Comparison of ENCODE assay signal across 23 mouse cellular contexts in genomic region chr10:41697040-41697439, GRCm38 (mm10). TPM values are rescaled to one million over a fixed set of nuclear protein-coding genes. Genes with fewer than 3 reads are reported as not detected.
DNase-seq lines count a peak whose midpoint lies in the region; ATAC-seq and TF ChIP-seq lines count a peak whose summit lies in the region.
"Had no signal": no experiment of that assay in that cellular context is flagged by ENCODE, and none has a peak within 500 bp of the region (broad histone marks: within the 10 kb centered on the region; RNA-seq: fewer than 3 reads in every experiment).

No protein-coding gene starts in this region.

- no peaks in the 10 kb centered on the region for H3K9me3 ChIP-seq in embryonic facial prominence, embryonic 14.5 days (ENCODE audit: control insufficient read depth, low read length)
- H3K9me3 ChIP-seq in embryonic facial prominence, embryonic 10.5 days, result no peaks in the 10 kb centered on the region
- H3K9me3 ChIP-seq in lung, embryonic 14.5 days (ENCODE audit: low read depth, low read length), result no peaks in the 10 kb centered on the region
- H3K9me3 ChIP-seq: forebrain, embryonic 10.5 days; heart, embryonic 12.5 days; limb, embryonic 13.5 days; liver, embryonic 13.5 days; lung, embryonic 15.5 days; midbrain, embryonic 12.5 days had no signal

- no peaks in the 10 kb centered on the region for H3K36me3 ChIP-seq in embryonic facial prominence, embryonic 14.5 days (ENCODE audit: control insufficient read depth, insufficient read depth, low read length)
- no peaks in the 10 kb centered on the region for H3K36me3 ChIP-seq in embryonic facial prominence, embryonic 10.5 days (replicated peaks)
- H3K36me3 ChIP-seq in lung, embryonic 14.5 days (ENCODE audit: insufficient read depth), result no peaks in the 10 kb centered on the region
- H3K36me3 ChIP-seq in myocyte (ENCODE audit: control insufficient read depth, insufficient read depth), result no peaks in the 10 kb centered on the region
- H3K36me3 ChIP-seq: forebrain, embryonic 10.5 days; heart, embryonic 12.5 days; limb, embryonic 13.5 days; liver, embryonic 13.5 days; lung, embryonic 15.5 days; midbrain, embryonic 12.5 days had no signal

- no peak overlapping the region for H3ac ChIP-seq in myocyte (ENCODE audit: control insufficient read depth, insufficient read length)

- DNase-seq in embryonic facial prominence, embryonic 14.5 days (ENCODE audit: low spot score), result peak; percentile 78
- no peak for DNase-seq in embryonic facial prominence, embryonic 10.5 days (ENCODE audit: low spot score)
- peak; percentile 35 for DNase-seq in lung, embryonic 14.5 days
- no peak for DNase-seq in lung, postnatal 36 days
- peak; percentile 63 for DNase-seq in adipocyte (ENCODE audit: low spot score)
- no peak for DNase-seq in adrenal gland, adult 8-10 months
- DNase-seq: cerebellum, adult 8-10 months; cerebellum, postnatal 36 days; embryo, embryonic 11 days; heart, postnatal 10 days; kidney, postnatal 25 days; liver, embryonic 13.5 days; right cerebral cortex, postnatal 14 days had no signal

- TF ChIP-seq CTCF in lung, embryonic 14.5 days (IDR thresholded peaks at IDR 0.05; ENCODE audit: low read depth), result no peak

- no peak overlapping the region for H3K9ac ChIP-seq in embryonic facial prominence, embryonic 14.5 days (ENCODE audit: low read depth, low read length)
- H3K9ac ChIP-seq in lung, embryonic 14.5 days, result no peak overlapping the region
- H3K9ac ChIP-seq: heart, embryonic 12.5 days; limb, embryonic 13.5 days; liver, embryonic 13.5 days; lung, embryonic 15.5 days; midbrain, embryonic 12.5 days had no signal

- 49% methylated on average over 11 of the region's 11 CpGs for WGBS in embryonic facial prominence, embryonic 14.5 days
- WGBS in embryonic facial prominence, embryonic 10.5 days, result 84% methylated on average over 11 of the region's 11 CpGs
- WGBS in lung, embryonic 14.5 days, result 45% methylated on average over 11 of the region's 11 CpGs

- H3K4me1 ChIP-seq in embryonic facial prominence, embryonic 14.5 days (ENCODE audit: control insufficient read depth, insufficient read depth, low read length), result no peaks in the 10 kb centered on the region
- peaks cover 2% of the 10 kb centered on the region; the same call in 1 of the 2 replicates for H3K4me1 ChIP-seq in embryonic facial prominence, embryonic 10.5 days
- H3K4me1 ChIP-seq in lung, embryonic 14.5 days (ENCODE audit: insufficient read depth), result no peaks in the 10 kb centered on the region
- H3K4me1 ChIP-seq: heart, embryonic 12.5 days; limb, embryonic 13.5 days; liver, embryonic 13.5 days; lung, embryonic 15.5 days; midbrain, embryonic 12.5 days had no signal

- TF ChIP-seq POLR2A in myocyte (IDR thresholded peaks at IDR 0.05; ENCODE audit: insufficient read length, low read depth), result no peak

- no peak overlapping the region for H3K4me3 ChIP-seq in embryonic facial prominence, embryonic 14.5 days (ENCODE audit: low read depth, low read length)
- H3K4me3 ChIP-seq in embryonic facial prominence, embryonic 10.5 days, result no peak overlapping the region
- H3K4me3 ChIP-seq in lung, embryonic 14.5 days (ENCODE audit: low read depth, low read length), result no peak overlapping the region
- H3K4me3 ChIP-seq in myocyte, result no peak overlapping the region
- H3K4me3 ChIP-seq: forebrain, embryonic 10.5 days; heart, embryonic 12.5 days; layer of hippocampus, adult 2 months; limb, embryonic 13.5 days; liver, embryonic 13.5 days; lung, embryonic 15.5 days; midbrain, embryonic 12.5 days had no signal

- ATAC-seq in embryonic facial prominence, embryonic 14.5 days (ENCODE audit: low read depth), result peak; percentile 53; the same call in 1 of the 2 replicates
- ATAC-seq in lung, embryonic 14.5 days (ENCODE audit: insufficient read depth), result no peak
- ATAC-seq: CD4-positive, CD25-positive, alpha-beta regulatory T cell, adult 4 months; forebrain, embryonic 16.5 days; intestine, postnatal 0 days had no signal

- no peak overlapping the region for H3K4me2 ChIP-seq in embryonic facial prominence, embryonic 14.5 days (ENCODE audit: low read depth, low read length)
- no peak overlapping the region for H3K4me2 ChIP-seq in lung, embryonic 14.5 days
- H3K4me2 ChIP-seq in myocyte (ENCODE audit: low read depth), result no peak overlapping the region
- H3K4me2 ChIP-seq: heart, embryonic 12.5 days; limb, embryonic 13.5 days; liver, embryonic 13.5 days; lung, embryonic 15.5 days; midbrain, embryonic 12.5 days had no signal

- H3K79me2 ChIP-seq in myocyte (ENCODE audit: control insufficient read depth, insufficient read depth), result no peaks in the 10 kb centered on the region

- no peak overlapping the region for H3K27ac ChIP-seq in embryonic facial prominence, embryonic 14.5 days (replicated peaks; ENCODE audit: low read depth, low read length)
- no peak overlapping the region for H3K27ac ChIP-seq in embryonic facial prominence, embryonic 10.5 days (replicated peaks)
- no peak overlapping the region for H3K27ac ChIP-seq in lung, embryonic 14.5 days (ENCODE audit: low read depth)
- H3K27ac ChIP-seq: forebrain, embryonic 10.5 days; layer of hippocampus, adult 2 months; limb, embryonic 13.5 days; liver, embryonic 13.5 days; lung, embryonic 15.5 days; midbrain, embryonic 12.5 days had no signal

- H3K27me3 ChIP-seq in embryonic facial prominence, embryonic 14.5 days (replicated peaks; ENCODE audit: control insufficient read depth, insufficient read depth, low read length), result no peaks in the 10 kb centered on the region
- 0 out of 2 replicates have a peak, but pooled peaks cover 8% of the 10 kb centered on the region for H3K27me3 ChIP-seq in embryonic facial prominence, embryonic 10.5 days (replicated peaks; ENCODE audit: low read depth, poor library complexity, severe bottlenecking)
- no peaks in the 10 kb centered on the region for H3K27me3 ChIP-seq in lung, embryonic 14.5 days (ENCODE audit: insufficient read depth, low read length)
- peaks cover 12% of the 10 kb centered on the region for H3K27me3 ChIP-seq in myocyte (ENCODE audit: control insufficient read depth, insufficient read depth, insufficient read length)
- H3K27me3 ChIP-seq: heart, embryonic 12.5 days; limb, embryonic 13.5 days; liver, embryonic 13.5 days; lung, embryonic 15.5 days; midbrain, embryonic 12.5 days had no signal

TF ChIP-seq in myocyte, 11 proteins besides CTCF, POLR2A, EP300 and RAD21:
- TF ChIP-seq USF1 (IDR thresholded peaks at IDR 0.05; ENCODE audit: low read depth) (no peak), TCF3 (IDR thresholded peaks at IDR 0.05; ENCODE audit: insufficient read length, low read depth) (peak; percentile 53), MYOD1 (IDR thresholded peaks at IDR 0.05; ENCODE audit: control insufficient read depth in 1 of 3, insufficient read length in 2 of 3, low read depth in 2 of 3) (peak in 1 of 3 experiments; percentile 66)

RNA-seq across cellular contexts. Expression of gene Ccdc162, which starts 19.4 kb away (rescaled TPM):
- 1.6 and 2.4 TPM in 2 replicates for polyA plus RNA-seq in embryonic facial prominence, embryonic 14.5 days (2014; fragmentation: Nextera tagmentation; extraction: Ambion mirVana)
- polyA plus RNA-seq in embryonic facial prominence, embryonic 10.5 days (2016; fragmentation: Nextera tagmentation; extraction: Ambion mirVana), result 0.42 and 0.53 TPM in 2 replicates
- polyA plus RNA-seq in lung, embryonic 14.5 days (2014; fragmentation: Nextera tagmentation; extraction: Ambion mirVana), result 0.20 and 0.32 TPM in 2 replicates
- polyA plus RNA-seq in myocyte (2012; fragmentation: generic; extraction: Trizol), result 5.0 TPM
- total RNA-seq in adrenal gland, adult 8-10 months (2022), result 1 to 10 TPM in 1 of 4 experiments, under 1 TPM in 3; 0.35 to 1.4 (median 0.58) TPM

Comparison
In these comparisons a context has a peak if more than half of its experiments do, and no peak if none do; other contexts are left out.
1. DNase-seq: peak in embryonic facial prominence, embryonic 14.5 days (single experiment), lung, embryonic 14.5 days (single experiment) and adipocyte (single experiment); none in embryonic facial prominence, embryonic 10.5 days (single experiment), lung, postnatal 36 days (single experiment) and adrenal gland, adult 8-10 months (single experiment).